Mouse (Mus musculus): ENCODE data around the gene Tpst2. TPM values are rescaled to one million over a fixed set of nuclear protein-coding genes. Genes with fewer than 3 reads are reported as not detected.
A peak's percentile ranks its signal among the peaks of the same experiment; 100 is the strongest.

The Tpst2 gene
- polyA plus RNA-seq, 1 experiment from 2014 or later: 52.0 TPM

DNA sequence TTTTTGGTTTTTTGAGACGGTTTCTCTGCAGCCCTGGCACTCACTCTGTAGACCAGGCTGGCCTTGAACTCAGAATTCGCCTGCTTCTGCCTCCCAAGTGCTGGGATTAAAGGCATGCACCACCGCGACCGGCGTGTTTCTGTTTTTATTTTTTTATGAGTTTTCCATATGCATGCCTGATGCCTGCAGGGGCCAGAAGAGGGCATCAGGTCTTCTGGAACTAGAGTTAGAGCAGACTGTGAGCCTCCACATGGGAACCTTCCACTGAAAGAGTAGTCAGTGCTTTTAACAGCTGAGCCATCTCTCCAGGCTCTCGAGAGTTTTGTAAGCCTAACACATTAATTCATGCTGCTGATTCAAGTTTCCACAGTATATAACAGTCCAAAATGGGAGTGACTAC lies 62.7 kb downstream of the Tpst2 start:
- no peak for ATAC-seq (ENCODE audit: insufficient number of reproducible peaks, low FRiP score, low TSS enrichment, low read depth)
- Histone ChIP-seq H3K4me1 (peaks cover 25% of the 10 kb centered on the region), H3K4me3 (replicated peaks) (no peak overlapping the region), H3K36me3 (peaks cover 50% of the 10 kb centered on the region), H3K4me2 (replicated peaks) (no peak overlapping the region), H3K9ac (no peak overlapping the region), H3K27me3 (no peaks in the 10 kb centered on the region), H3K9me3 (replicated peaks) (no peaks in the 10 kb centered on the region), H3K27ac (replicated peaks) (no peak overlapping the region)
- 54% methylated on average over 7 of the region's 7 CpGs for WGBS

GRCm38 (mm10) chr5:112342463-112343204 lies 66.1 kb downstream of the Tpst2 start, which contains the start of the genes Srrd and Hps4:
TSS of gene Srrd (minus strand) at chr5:112343040.
TSS of gene Hps4 (plus strand) at chr5:112343083.
- peak within 1 kb of the TSS; percentile 74 for H3K4me2 ChIP-seq (replicated peaks)
- H3K9me3 ChIP-seq (replicated peaks): no peaks in the 10 kb centered on the region
- peaks cover 42% of the 10 kb centered on the region for H3K4me1 ChIP-seq
- no peaks in the 10 kb centered on the region for H3K27me3 ChIP-seq
- peak within 1 kb of the TSS; percentile 65 for H3K27ac ChIP-seq (replicated peaks)
- 2% methylated on average over 59 of the region's 64 CpGs for WGBS
- peaks cover 29% of the 10 kb centered on the region for H3K36me3 ChIP-seq
- H3K9ac ChIP-seq: peak within 1 kb of the TSS; percentile 84
- H3K4me3 ChIP-seq (replicated peaks): peak within 1 kb of the TSS; percentile 82
- ATAC-seq (ENCODE audit: insufficient number of reproducible peaks, low FRiP score, low TSS enrichment, low read depth): peak; percentile 75

GRCm38 (mm10) chr5:112343205-112343595 lies 66.7 kb downstream of the Tpst2 start:
- Histone ChIP-seq H3K9me3 (replicated peaks) (no peaks in the 10 kb centered on the region), H3K4me1 (peaks cover 42% of the 10 kb centered on the region), H3K4me3 (replicated peaks) (peak overlapping the region; percentile 82), H3K36me3 (peaks cover 28% of the 10 kb centered on the region), H3K4me2 (replicated peaks) (peak overlapping the region; percentile 74), H3K27me3 (no peaks in the 10 kb centered on the region), H3K9ac (peak overlapping the region; percentile 84), H3K27ac (replicated peaks) (peak overlapping the region; percentile 65; the same call in 1 of the 2 replicates)
- peak; percentile 52 for ATAC-seq (ENCODE audit: insufficient number of reproducible peaks, low FRiP score, low TSS enrichment, low read depth)
- 1% methylated on average over 24 of the region's 24 CpGs for WGBS

DNA sequence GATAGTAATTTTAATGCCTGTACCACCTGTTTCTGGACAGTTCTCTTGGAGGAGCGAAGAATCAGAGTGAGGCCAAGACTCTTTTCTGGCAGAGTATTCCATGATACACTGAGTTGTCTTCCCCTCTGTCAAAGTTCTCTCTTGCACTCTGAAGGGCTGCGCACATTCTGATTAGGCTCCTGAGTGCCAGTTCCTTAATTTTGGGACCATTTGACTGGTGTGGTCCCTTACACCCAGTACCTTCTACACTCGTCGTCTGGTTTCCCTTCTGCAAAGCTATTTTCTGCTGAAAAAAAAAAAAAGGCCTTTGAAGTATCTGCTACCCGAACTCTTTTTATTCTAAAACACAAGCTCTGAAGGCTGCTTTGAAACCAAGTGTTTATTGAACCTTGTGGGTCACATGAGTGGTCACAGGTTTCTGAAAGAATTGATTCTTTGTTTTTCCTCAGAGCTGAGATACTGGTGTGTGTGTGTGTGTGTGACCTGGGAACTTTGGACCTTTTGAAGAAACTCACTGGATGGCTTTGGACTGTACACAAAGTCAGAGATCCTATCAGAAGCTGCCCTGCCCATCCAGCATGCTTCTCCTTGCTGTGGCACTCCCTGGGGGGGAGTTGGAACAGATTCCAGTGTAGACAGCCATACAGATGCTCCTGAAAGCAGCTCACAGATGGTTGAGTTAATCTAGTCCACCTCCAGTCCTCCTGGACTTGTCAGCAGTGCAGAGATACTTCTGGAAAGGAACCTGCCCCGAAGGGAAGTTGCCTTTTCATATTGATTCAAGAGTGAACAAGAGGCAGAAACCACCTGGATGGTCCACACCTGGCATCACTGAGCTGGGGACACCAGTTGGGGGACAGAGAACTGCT lies 67.8 kb downstream of the Tpst2 start:
- Histone ChIP-seq H3K4me2 (replicated peaks) (peak overlapping the region; percentile 74; the same call in 1 of the 2 replicates), H3K4me1 (peaks cover 42% of the 10 kb centered on the region), H3K36me3 (peaks cover 29% of the 10 kb centered on the region), H3K9ac (no peak overlapping the region), H3K4me3 (replicated peaks) (no peak overlapping the region; the same call in 1 of the 2 replicates), H3K9me3 (replicated peaks) (no peaks in the 10 kb centered on the region), H3K27me3 (no peaks in the 10 kb centered on the region), H3K27ac (replicated peaks) (no peak overlapping the region)
- 72% methylated on average over 6 of the region's 6 CpGs for WGBS
- no peak for ATAC-seq (ENCODE audit: insufficient number of reproducible peaks, low FRiP score, low TSS enrichment, low read depth)

- 72% methylated on average over 16 of the region's 16 CpGs for WGBS
- no peak for ATAC-seq (ENCODE audit: insufficient number of reproducible peaks, low FRiP score, low TSS enrichment, low read depth)
- no peak overlapping the region for H3K4me3 ChIP-seq (replicated peaks)
- H3K9ac ChIP-seq: no peak overlapping the region
- H3K4me1 ChIP-seq: peaks cover 40% of the 10 kb centered on the region
- no peaks in the 10 kb centered on the region for H3K27me3 ChIP-seq
- peaks cover 47% of the 10 kb centered on the region for H3K36me3 ChIP-seq
- H3K9me3 ChIP-seq (replicated peaks): no peaks in the 10 kb centered on the region
- no peak overlapping the region for H3K4me2 ChIP-seq (replicated peaks)
- no peak overlapping the region for H3K27ac ChIP-seq (replicated peaks)
These were observed 69.9 kb downstream of the Tpst2 start for GRCm38 (mm10) chr5:112346211-112346965.

GRCm38 (mm10) chr5:112349169-112349568 lies 72.7 kb downstream of the Tpst2 start:
- Histone ChIP-seq H3K9me3 (replicated peaks) (no peaks in the 10 kb centered on the region), H3K9ac (no peak overlapping the region), H3K27ac (replicated peaks) (no peak overlapping the region), H3K27me3 (no peaks in the 10 kb centered on the region), H3K4me1 (peaks cover 17% of the 10 kb centered on the region), H3K4me3 (replicated peaks) (no peak overlapping the region), H3K36me3 (peaks cover 61% of the 10 kb centered on the region), H3K4me2 (replicated peaks) (no peak overlapping the region)
- WGBS: 87% methylated on average over 8 of the region's 8 CpGs
- no peak for ATAC-seq (ENCODE audit: insufficient number of reproducible peaks, low FRiP score, low TSS enrichment, low read depth)

- no peak for ATAC-seq (ENCODE audit: insufficient number of reproducible peaks, low FRiP score, low TSS enrichment, low read depth)
- 81% methylated on average over 6 of the region's 6 CpGs for WGBS
- Histone ChIP-seq H3K27me3 (no peaks in the 10 kb centered on the region), H3K4me1 (no peaks in the 10 kb centered on the region), H3K27ac (replicated peaks) (no peak overlapping the region), H3K4me2 (replicated peaks) (no peak overlapping the region), H3K36me3 (peaks cover 40% of the 10 kb centered on the region), H3K9me3 (replicated peaks) (no peaks in the 10 kb centered on the region), H3K9ac (no peak overlapping the region), H3K4me3 (replicated peaks) (no peak overlapping the region)
These were observed 79.0 kb downstream of the Tpst2 start for GRCm38 (mm10) chr5:112355493-112355892.

- no peaks in the 10 kb centered on the region for H3K4me1 ChIP-seq
- H3K36me3 ChIP-seq: peaks cover 35% of the 10 kb centered on the region
- H3K27ac ChIP-seq (replicated peaks): no peak within 1 kb of the TSS
- no peaks in the 10 kb centered on the region for H3K27me3 ChIP-seq
- H3K9ac ChIP-seq: no peak within 1 kb of the TSS
- whole genome bisulfite sequencing: 60% methylated on average over 13 of the region's 13 CpGs
- ATAC-seq (ENCODE audit: insufficient number of reproducible peaks, low FRiP score, low TSS enrichment, low read depth): no peak
- no peak within 1 kb of the TSS for H3K4me3 ChIP-seq (replicated peaks)
- no peaks in the 10 kb centered on the region for H3K9me3 ChIP-seq (replicated peaks)
- no peak within 1 kb of the TSS for H3K4me2 ChIP-seq (replicated peaks)
These were observed 79.4 kb downstream of the Tpst2 start, which contains the start of gene Gm6583 for GRCm38 (mm10) chr5:112355910-112356309. TSS of gene Gm6583 (minus strand) at chr5:112356033.

DNA sequence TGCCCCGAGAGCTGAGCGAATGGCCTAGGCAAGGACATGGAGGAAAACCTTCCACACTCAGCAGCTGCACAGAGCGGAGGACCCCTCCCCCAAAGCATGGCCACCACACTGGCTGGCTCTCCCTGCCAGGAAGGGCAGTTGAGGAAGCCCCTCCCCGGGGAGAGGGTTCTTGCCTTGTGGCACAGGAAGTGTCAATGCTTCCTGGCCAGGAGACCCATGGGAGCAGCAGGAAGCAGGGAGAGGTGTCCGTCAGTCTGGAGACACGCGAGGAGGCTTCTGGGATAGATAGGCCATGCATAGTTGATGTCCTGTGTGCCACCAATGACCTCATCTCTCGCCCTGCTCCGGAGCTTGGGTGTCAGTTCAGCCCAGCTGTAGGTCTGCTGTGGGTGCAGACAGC lies 79.8 kb downstream of the Tpst2 start:
- Histone ChIP-seq H3K27ac (replicated peaks) (no peak overlapping the region), H3K9ac (no peak overlapping the region), H3K9me3 (replicated peaks) (no peaks in the 10 kb centered on the region), H3K4me2 (replicated peaks) (no peak overlapping the region), H3K36me3 (peaks cover 31% of the 10 kb centered on the region), H3K27me3 (no peaks in the 10 kb centered on the region), H3K4me3 (replicated peaks) (no peak overlapping the region), H3K4me1 (no peaks in the 10 kb centered on the region)
- 94% methylated on average over 9 of the region's 9 CpGs for WGBS
- ATAC-seq (ENCODE audit: insufficient number of reproducible peaks, low FRiP score, low TSS enrichment, low read depth): no peak

- H3K27ac ChIP-seq (replicated peaks): no peak overlapping the region
- no peaks in the 10 kb centered on the region for H3K4me1 ChIP-seq
- H3K4me2 ChIP-seq (replicated peaks): no peak overlapping the region
- H3K4me3 ChIP-seq (replicated peaks): no peak overlapping the region
- no peaks in the 10 kb centered on the region for H3K9me3 ChIP-seq (replicated peaks)
- ATAC-seq (ENCODE audit: insufficient number of reproducible peaks, low FRiP score, low TSS enrichment, low read depth): no peak
- no peaks in the 10 kb centered on the region for H3K27me3 ChIP-seq
- peaks cover 36% of the 10 kb centered on the region for H3K36me3 ChIP-seq
- no peak overlapping the region for H3K9ac ChIP-seq
- WGBS: 92% methylated on average over 4 of the region's 4 CpGs
These were observed 83.0 kb downstream of the Tpst2 start for GRCm38 (mm10) chr5:112359520-112359919.

DNA sequence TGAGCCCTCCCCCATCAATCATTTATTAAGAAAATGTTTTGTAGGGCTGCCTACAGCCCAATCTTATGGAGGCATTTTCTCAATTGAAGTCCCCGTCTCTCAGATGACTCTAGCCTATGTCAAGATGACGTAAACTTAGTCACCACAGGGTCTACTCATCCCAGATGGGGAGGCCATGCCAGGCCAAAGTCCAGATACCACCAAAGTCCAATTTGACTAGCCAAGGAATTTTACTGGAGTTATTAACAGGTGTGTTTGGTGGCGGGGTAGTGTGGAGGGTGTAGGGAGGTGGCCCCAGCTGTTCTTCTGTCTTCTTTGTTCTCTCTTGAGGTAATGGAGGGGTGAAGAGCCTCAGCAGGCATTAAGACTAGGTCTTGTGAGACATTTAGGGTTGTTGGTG lies 83.6 kb downstream of the Tpst2 start:
- H3K36me3 ChIP-seq: peaks cover 36% of the 10 kb centered on the region

More for the DNA sequence above, 83.6 kb downstream of the Tpst2 start:
- Histone ChIP-seq H3K27ac (replicated peaks) (no peak overlapping the region), H3K9me3 (replicated peaks) (no peaks in the 10 kb centered on the region), H3K4me1 (no peaks in the 10 kb centered on the region), H3K4me3 (replicated peaks) (no peak overlapping the region), H3K9ac (no peak overlapping the region), H3K4me2 (replicated peaks) (no peak overlapping the region), H3K27me3 (no peaks in the 10 kb centered on the region)
- 92% methylated on average over 3 of the region's 3 CpGs for WGBS
- no peak for ATAC-seq (ENCODE audit: insufficient number of reproducible peaks, low FRiP score, low TSS enrichment, low read depth)

Measured in embryonic facial prominence, embryonic 15.5 days (tissue).